Mouse (Mus musculus) brain, adult 2 months (tissue): ENCODE data around the gene Snd1.
A peak's percentile ranks its signal among the peaks of the same experiment; 100 is the strongest.

Source experiments
- DNase-seq: peaks from one replicate; pipeline ENCODE4 v3.0.0; 2011; ENCODE audit warnings: low read depth, low spot score

Gene Snd1

DNA sequence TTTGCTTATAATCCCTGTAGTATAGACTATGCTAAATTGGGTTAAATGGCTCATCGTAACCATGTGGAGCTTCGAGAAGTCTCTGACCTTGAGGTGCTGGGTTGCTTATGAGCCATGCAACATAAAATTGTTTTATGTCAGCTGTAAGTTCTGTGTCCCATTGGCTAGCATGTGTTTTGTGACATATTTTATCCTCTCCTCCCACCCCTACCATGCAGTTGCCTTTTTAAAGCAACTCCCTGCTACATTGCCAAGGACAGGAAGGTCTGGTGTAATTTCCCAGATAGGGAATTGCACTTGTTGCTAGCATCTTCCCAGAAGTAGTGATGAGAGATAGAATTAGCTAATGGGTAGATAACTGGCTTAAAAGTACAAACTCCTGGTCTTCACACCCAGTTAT is 324.9 kb downstream of the Snd1 start:
- no peak for DNase-seq

DNA sequence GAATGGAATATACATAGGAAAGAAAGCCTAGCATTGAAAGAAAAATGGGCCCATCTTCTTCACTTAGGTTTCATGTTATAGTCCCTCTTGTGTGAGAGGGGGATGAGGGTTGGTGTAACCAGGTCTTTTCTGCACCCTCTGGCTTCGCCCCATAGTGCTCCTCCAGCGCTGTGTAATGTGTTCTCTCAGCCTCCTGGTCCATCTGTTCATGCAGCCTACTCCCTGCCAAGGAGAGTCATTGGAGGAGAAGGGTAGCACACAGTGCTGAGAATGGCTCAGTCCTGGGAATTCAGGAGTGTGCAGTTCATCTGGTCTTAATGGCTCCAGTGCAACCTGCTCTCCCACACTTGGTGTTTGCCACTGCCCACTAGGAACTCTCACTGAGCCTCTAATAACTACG is 326.0 kb downstream of the Snd1 start:
- peak; percentile 97 for DNase-seq

DNA sequence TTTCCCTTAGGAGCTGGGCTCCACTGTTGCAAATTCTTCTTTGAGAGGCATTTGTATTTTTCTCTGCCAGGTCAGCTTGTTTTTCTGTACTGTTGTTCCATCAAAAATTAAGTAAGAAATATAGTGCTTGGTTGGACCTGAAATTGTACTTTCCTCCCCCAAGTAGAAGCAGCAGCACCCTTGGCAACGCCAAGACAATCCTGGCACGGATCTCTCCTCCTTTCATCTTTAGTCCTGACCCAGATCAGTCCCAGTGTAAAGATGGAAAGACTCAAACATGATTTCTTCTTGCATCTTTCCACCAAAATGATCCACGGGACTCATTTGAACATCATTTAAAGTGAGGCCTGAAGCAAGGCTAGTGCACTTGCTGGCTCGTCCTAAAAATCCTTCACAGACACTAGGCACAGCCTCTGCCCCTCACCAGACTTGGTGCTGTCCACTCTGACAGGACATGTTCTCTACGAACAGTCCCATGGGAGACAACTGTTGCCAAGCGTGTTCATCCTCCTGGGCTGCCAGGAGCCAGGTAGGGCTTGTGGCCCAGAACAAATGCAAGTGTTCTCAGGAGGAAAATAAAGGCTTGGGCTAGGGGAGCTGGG is 328.8 kb downstream of the Snd1 start:
- peak; percentile 85 for DNase-seq

DNA sequence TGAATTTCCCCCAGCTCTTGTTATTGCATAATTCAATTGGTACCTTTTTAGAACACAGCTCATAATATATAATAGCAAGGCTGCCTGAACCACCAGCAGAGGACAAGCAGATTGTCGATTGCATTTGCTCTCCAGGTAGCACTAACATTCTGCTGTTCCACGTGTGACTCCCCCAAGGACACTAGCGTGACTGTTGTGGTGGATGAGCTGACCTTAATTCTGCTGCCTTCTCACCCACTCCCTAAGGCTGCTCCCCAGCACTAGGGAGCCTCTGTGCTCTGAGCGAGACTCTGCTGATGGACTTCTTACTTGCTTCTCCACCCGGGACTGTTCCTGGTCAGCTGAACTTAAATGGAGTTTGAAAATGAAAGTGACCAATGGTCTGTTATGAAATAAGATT is 329.8 kb downstream of the Snd1 start:
- DNase-seq: no peak

DNA sequence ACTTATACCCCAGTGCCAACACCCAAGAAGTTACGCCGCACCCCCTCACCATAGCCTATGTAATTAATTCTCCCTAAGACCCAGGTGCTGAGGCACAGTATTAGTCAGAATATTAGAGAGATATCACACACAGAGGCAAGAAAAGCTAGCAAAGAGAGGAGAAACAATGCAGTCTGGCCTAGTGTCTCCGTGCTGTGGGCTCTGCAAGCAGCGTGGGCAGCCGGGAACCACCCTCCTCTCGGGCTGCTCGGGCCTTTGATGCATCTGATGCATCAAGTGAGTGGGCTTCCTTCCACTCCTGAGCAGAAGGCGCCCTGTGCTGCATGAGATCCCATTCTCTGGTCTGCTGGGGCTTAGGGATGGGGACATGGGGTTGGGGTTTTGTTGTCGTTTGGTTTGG is 338.1 kb downstream of the Snd1 start:
- DNase-seq: peak; percentile 83

DNA sequence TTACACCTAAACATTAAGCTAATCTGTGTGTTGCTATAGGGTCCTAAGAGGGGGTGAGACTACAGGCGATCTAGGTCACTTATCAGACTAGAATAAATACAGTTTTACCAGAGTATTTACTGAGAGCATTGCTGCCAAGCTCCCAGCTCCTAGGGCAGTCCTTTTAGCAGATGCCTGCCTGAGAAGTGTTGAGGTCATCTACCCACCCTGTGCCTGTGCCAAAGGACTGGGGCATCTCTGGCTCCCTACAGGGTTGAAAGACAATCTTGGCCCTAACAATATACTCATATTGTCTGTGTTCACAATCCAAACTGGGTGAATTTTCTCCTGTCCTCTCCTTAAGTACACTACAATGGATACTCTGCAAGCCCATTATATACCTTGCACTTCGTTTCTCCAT is 340.0 kb downstream of the Snd1 start:
- DNase-seq: peak; percentile 77

DNA sequence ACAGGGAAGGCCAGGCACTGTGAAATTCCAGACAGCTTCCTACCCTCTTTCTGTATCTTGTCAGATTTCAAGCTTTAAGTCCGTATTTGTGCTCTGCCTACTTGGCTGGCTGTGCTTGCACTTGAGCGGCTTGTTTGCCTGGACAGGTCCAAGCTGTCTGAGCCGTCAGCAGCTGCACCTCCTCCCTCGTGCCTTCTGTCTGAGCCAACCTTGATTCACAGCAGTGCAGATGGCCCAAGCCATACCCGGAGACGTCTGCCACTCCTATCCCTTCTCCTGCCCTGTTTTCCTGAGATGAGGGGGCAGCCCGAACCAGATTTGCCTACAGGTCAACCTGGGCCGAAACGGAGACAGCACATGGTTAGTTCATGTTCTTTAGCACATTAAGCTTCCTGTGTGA is 342.1 kb downstream of the Snd1 start:
- DNase-seq: peak; percentile 95

DNA sequence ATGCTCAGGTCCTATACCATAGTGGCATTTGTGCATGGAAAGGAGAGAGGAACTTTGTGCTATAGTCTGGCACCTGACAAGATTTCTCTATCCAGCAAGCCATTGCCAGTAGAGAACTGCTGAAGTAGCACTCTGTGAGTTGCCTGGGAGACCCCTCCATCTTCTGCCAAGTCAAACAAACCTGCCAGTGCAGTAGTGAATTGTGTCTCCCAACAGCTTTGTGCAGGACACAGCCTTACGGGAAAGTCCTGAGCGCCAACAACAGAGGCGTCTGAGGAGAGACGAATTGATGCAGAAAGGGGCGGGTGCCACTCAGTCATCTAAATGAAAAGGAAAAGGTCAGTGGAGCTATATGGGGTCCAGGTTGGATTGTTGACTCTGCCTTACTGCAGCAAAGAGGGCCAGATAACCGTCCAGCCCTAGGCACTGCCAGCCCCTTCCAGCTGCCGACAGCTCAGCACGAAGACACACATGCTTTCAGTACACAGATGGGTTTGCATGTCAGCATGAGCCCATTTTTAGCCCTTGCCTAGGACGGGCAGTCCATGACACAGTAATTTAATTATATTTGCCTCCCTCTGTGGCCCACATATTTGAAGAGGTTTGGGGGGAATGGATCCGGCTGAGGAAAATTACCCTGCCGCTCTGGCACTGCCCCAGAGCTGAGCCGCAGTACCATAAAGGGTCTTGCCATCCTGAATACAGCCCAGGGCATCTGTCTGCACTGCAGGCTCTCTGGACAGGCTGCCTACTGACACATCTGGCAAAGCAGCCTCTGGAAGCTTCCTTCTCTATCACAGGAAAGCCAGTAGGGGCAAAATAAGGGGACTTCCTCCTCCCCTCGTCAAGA is 344.8 kb downstream of the Snd1 start:
- no peak for DNase-seq

DNA sequence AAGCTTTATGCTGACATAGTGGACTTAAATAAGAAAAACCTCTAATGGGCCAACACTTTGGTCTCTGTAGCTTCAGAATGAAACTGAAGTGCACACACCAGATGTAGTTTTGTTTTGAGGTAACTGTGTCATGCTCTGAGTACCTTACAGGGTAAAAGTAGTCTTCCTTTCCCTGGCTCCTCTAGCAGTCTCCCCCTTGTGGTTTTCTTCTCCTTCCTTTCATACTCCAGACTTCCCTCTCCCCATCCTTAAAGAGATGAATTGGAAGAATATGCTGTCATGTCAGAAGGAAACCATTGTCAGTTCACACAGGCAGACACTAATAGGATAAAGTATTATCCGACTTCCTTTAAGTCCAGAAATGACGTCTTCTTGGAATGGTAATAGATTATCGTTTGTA is 347.4 kb downstream of the Snd1 start:
- no peak for DNase-seq

DNA sequence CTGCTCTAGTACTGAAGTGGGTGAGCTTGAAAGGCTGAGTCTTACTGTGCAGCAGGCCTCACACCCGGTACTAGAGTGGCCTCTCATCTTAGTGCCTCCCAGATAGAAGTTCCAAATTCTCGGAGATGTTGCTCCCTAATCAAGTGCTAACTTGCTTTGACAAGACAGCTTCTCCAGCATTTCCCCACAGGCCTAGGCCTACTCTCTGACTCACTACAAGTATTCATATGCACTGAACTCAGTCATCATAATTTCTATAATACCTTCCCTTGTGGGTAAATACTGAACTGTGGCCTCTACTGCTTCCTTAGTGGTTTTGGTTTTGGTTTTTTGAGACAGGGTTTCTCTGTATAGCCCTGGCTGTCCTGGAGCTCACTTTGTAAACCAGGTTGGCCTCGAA is 348.4 kb downstream of the Snd1 start:
- DNase-seq: no peak

DNA sequence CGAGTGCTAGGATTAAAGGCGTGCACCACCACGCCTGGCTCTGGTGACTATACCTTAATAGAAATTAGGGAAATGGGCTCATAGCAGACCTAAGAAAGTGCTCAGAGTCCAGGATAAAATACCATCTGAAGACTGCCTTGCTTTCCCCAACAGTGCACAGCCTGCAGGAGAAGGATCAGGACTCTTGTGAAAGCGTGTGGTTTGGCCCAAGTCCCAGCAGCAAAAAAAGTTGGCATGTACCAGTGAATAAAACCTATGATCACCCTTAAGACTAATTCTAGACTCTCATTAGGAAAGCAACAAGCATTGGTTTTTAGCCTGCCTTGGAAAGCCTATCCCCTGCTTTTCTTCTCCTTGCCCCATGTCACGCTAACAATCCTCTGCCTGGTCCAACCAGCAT is 348.9 kb downstream of the Snd1 start:
- DNase-seq: no peak

DNA sequence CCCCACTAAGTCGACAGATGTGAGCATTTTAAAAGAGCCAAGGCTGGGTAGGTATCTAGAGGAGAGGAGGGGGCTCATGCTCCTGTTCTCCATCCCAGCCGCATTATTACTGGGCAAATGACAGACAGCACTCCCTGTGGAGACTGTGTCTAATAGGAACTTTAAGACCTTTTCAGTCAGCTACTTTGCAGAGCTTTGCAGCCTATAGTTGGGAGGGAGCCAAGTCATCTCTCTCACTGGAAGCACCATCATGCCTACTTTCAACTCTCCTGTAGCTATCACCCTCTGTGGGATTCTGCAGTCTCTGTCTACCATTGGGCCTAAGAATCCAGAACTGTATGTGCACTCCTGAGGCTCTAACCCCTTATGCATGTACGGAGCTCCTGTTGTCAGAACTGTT is 351.0 kb downstream of the Snd1 start:
- DNase-seq: peak; percentile 66

DNA sequence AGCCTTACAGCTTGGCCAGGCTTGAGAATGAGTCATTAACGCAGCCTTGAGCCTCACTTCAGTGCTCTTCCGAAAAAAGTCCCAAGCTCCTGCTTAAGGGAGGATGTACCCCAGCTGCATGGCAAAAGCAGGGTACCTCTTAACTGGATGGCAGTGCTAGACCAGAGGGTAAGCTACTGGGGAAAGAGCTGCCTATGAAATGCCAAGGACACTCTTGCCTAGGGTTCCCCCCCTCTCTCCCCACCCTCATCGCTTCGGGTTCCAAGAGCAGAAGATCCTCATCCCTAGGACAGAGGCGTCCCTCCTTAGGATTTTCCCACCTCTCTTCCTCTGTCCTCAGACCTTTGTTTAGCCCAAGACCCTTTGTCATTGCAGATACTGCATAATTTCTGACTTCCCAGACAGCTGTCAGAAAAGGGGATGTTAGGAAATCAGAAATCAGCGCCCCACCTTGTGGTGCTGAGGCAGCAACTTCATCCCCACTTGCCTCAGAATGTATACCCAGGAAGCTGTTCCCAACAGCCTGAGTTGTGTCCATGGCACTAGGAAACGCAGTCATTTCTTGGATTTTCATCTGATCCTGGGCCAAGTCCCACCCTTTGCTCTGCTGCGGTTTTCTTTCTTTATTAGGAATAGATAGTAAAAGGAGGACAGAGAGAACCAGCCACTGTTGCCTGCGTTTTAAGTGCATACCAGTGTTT is 351.9 kb downstream of the Snd1 start:
- peak; percentile 75 for DNase-seq

DNA sequence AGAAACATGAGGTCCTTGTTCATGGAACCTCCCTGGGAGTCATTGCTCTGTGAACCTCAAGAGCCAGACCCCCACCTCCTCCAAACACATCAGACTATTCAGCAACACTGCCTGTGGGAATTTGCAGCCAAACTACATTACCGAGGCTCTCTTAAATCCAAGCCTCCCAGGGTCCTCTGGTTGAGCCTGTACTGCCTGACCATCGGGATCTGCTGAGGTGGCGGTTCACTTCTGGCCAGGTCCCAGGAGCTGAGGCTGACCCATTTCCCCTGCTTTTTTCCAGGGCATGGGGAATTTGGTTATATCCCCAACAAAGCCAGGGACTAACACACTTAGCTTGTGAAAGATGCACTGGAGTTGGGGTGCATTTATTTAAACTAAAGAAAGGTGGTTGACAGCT is 352.6 kb downstream of the Snd1 start:
- DNase-seq: no peak

DNA sequence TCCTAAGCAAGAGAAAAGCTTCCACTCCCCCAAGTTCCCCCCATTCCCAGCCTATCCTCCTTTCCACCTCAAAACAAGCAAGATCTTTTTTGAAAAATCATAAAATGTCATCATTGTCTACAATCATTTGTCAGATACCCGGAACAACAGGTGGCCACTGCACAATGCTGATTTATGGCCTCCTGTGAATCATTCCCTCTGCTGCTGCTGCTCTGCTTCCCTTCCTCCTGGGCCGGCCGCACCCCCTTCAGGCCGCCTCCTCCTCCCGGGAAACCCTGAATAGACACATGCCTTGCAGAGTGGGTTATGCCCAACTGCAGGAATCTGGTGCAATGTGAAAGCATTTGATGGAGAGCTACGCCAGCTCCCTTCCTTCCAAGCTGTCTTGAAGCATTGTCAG is 353.7 kb downstream of the Snd1 start:
- DNase-seq: peak; percentile 90

DNA sequence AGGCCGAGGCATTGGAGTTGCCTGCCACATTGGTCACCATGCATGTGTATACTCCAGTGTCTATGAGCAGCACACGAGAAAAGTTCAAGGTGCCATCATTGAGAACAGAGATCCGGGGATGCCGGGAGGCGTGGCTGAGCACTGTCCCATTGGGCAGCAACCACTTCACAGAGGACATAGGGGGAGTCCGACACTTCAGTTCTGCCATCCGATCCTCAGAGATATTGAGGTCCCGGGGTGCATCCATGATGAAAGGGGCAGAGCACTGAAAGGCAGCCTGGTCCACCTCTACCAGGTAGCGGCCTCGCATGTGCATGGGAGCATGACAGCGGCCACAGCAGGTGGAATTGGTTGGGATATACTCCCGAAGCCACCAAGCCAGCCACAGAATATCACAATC is 355.4 kb downstream of the Snd1 start:
- peak; percentile 77 for DNase-seq

DNA sequence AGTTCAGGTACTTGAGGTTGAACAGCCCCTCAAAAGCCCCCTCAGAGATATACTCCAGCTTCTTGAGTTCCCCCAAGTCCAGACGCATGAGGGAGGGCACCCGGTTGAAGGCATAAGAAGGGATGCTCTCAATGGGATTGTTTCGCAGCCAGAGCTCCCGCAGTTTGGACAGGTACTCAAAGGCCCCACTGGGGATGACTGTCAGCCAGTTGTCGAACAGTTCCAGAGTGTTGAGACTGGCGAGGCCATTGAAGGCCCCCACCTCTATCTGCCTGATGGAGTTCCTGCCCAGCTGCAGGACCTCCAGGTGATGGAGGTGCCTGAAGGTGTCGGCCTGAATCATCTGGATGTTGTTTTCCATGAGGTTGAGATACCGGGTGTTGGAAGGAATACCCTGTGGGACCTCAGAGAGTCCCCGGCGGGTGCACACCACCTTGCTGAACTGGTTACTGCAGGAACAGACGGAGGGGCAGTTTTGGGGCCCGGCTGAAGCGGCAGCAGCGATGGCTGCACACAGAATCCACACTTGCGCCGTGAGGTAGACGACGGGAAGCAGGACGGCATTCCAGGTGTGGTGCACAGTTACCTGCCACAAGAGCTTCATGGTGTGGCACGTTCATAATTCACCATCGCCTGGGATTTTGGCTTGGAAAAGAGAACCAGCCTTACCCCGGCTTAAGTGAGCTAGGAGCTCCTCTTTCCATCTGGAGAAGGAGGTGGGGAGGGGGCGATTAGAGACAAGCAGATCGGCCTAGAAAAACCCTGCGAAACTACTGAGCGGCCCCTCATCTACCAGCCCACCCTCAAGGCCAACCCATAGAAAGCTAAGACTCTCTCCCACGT is 356.3 kb downstream of the Snd1 start, which contains the start of gene Lrrc4:
Gene Lrrc4, minus strand, starts transcription at position 737 of the 843 bp plus-strand sequence.
- no peak for DNase-seq

DNA sequence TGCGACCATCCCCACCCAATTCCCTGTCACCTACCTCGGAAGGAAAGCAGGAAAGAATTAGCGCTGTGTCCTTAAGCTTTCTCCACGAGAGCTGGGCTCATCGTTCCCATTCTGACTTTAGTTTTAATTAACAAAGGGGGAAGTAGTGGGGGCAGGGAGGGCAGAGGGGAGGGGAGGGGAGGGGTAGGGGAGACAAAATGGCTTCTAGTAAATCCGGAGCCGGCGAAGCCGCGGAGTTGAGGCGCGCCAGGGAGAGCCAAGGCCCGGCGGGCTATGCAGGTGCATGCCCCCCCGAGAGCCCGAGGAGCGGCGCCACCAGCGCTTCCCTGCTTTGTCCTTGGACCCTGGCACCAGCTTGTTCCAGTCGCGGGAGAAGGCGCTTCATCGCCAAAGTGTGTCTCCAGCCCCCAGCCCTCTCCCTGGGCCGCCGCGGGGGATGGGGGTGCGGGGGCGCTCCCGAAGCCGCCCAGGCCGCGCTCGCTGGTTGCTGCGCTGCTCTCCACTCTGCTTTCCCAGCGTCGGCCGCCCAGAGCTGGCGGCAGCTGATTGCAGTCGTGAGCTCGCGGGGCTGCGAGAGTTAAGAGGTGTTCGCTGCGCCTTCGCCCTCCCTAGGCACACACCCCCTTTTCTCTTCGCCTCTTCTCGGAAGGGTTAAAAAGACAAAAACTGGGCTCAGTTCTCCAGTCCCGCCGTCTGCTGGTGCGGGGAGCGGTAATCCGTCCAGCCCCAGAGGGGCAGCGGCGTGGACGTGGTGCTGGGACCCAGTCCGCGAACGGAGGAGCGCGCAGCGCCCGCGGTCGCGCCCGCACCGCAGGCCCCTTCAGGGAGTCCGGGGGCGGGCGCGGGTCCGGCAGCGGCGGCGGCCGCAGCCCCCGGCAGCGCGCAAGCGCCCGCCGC is 357.2 kb downstream of the Snd1 start:
- peak; percentile 81 for DNase-seq

DNA sequence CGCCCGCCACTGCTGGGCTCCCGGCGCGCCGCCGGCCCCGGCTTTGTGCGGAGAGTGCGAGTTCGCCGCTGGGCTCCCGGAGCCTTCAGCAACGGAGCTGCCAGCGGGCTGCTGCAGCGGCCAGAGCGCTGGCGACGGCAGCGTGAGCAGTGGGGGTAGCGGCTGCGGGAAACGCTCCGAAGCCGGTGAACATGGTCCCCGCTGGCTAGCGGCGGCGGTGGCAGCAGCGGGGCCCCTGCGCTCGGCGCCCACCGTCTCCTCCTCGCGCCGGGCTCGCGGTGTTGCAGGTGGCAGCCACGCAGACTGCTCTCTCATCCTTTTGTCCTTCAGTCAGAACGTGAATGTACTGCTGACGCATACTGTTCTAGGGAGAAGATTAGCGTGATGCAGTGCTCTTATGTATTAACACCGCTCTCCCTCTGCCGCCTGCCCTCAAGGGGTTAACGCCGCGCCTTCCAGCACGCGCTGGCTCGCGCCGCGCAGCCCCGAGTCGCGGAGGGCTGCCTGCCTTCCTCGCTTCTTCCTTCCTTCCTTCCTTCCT is 357.9 kb downstream of the Snd1 start:
- peak; percentile 87 for DNase-seq

DNA sequence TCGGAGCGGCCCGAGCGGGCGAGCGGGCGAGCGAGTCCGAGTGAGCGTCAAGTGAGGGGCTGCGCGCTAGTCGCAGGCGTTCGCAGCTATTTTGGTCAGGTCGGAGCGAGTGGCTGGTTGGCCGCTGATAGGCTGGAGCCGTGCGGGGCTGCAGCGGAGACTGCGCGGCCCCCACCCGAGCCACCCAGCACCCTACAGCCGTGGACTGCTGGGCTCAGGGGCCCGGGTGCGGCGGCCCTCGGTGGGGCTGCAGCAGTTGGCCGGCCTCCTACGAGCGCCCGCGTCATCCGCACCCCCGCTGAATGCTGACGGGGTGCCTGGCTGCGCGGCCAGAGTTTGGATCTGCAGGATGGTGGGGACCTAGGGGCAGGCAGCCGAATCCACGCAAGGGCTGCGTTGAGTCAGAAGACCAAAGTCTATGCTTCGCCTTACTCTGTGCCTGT is 358.5 kb downstream of the Snd1 start:
- peak; percentile 89 for DNase-seq
